Mouse (Mus musculus) bone marrow macrophage, adult 2 months (primary cell): ENCODE measurements around the gene Gipr.

Experiments used
- CTCF ChIP-seq: IDR thresholded peaks from 2 replicates; pipeline ENCODE4 v1.5.1; 2012; ENCODE audit warnings: low read depth, mild to moderate bottlenecking, low read length, moderate library complexity
- POLR2A ChIP-seq: IDR thresholded peaks from 2 replicates; pipeline ENCODE4 v1.6.1; 2012; ENCODE audit warnings: mild to moderate bottlenecking, low read depth, low read length, borderline replicate concordance

DNA sequence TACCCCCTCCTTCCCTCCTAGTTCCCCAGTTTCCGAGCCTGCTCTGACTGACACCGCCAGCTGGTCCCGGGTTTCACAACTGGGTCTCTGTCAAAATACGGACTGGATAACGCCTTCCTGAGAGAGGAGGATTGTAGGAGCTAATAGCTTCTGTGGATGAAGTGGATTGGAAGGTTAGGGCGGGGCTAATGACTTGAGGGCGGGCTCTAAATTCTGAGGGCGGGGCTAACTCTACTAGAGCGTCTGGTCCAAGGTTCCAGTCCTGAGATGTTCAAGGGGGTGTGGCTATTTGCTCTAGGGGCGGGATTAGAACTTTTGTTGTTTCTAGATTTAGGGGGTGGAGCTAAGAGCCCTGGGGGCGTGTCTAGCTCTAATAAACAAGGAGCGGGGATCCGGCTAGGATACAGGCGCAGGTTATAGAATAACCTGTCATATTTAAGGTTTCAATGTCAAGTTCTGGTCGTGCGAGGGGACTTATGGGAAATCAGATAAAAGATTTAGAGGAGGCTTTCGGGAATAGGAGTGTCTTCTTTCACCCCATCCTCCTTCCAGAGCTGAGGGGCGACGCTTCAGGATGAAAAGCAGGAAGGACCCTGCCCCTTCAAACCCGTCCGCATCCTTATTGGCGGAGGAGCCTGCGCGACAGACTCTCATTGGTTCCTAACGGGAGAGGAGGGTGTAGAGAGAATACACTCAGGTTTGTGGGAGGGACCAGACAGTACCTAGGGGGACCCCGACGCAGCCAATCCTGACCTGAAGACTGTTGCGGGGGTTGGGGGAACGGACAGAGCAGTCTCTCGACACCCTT is 10.0 kb upstream of the Gipr start, which contains the start of gene Eml2:
- no peak for TF ChIP-seq CTCF
- TF ChIP-seq POLR2A = no peak
